Mouse (Mus musculus) myocyte (in vitro differentiated cells): ENCODE measurements around the gene Diaph3.

ENCODE experiments used
- E2F4 ChIP-seq: IDR thresholded peaks from one replicate; pipeline ENCODE4 v1.6.1; 2011; ENCODE audit warnings: mild to moderate bottlenecking, control low read depth, moderate library complexity; ENCODE audit not compliant: insufficient read depth
- MAX ChIP-seq: IDR thresholded peaks from one replicate; pipeline ENCODE4 v1.6.1; 2011; ENCODE audit warnings: low read depth, mild to moderate bottlenecking, control low read depth
- POLR2A ChIP-seq: IDR thresholded peaks from one replicate; pipeline ENCODE4 v1.6.1; 2011; ENCODE audit warnings: low read depth, mild to moderate bottlenecking, control low read depth, moderate library complexity; ENCODE audit not compliant: insufficient read length
- POLR2AphosphoS2 ChIP-seq: IDR thresholded peaks from one replicate; pipeline ENCODE4 v1.6.1; 2011; ENCODE audit warnings: low read depth, control low read depth; ENCODE audit not compliant: insufficient read length
- USF1 ChIP-seq: IDR thresholded peaks from one replicate; pipeline ENCODE4 v1.6.1; 2011; ENCODE audit warnings: low read depth, mild to moderate bottlenecking, control low read depth, moderate library complexity

- no peak for TF ChIP-seq POLR2AphosphoS2
- TF ChIP-seq POLR2A = no peak
- TF ChIP-seq E2F4 = no peak
- no peak for TF ChIP-seq USF1
- TF ChIP-seq MAX = no peak
These were observed 76.8 kb downstream of the Diaph3 start for GRCm38 (mm10) chr14:87064281-87064680.
